Mouse (Mus musculus): ENCODE data around the gene Tdrd3. TPM values are rescaled to one million over a fixed set of nuclear protein-coding genes. Genes with fewer than 3 reads are reported as not detected.

Tdrd3 gene
- total RNA-seq (2015) (32.2 and 46.0 TPM in 2 replicates), total RNA-seq (2017) (29.6 and 38.5 TPM in 2 replicates)

DNA sequence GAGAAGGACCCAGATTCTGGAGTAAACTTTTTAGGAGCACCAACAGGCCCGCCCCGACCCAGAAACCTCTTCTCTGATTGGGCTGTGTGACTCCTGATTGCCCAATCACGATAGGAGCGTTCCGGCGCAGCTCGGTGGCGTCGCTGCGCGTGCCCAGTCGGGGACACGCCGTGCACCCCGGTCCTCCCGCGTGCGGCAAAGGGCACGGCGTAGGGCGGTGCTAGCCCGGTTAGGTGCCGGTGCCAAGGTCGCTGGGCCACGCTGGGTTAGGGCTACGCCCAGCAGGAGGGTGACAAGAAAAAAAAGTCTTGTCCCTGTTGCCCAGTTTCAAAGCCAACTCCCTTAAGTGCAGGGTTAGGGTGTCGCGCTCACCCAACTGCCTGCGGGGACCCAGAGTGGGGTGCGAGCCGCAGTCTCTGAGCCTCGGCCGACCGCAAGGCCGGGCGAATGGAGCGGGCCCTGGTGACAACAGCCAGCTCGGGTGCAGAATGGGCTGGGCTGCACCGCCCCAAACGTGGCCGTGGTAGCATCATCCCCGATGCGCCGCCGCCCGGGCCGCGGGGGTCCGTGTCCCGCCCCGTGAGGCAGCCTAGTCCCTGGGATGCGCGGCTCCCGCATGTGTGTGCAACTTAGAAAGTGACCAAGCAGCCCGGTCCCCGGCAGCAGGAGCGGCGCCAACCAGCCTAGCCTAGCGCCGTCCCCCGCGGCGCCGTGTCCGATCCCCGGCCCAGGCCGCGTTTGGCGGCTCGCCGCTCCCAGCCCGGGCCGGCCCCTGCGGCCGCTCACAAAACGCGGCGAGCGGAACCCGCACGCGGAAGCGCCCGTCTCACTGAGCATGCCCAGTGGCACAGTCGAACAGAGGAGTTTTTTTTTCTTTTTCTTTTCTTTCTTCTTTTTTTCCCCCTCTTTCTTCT, at the start of gene Tdrd3:
Tdrd3 (plus strand) TSS at position 832 of the 914 bp plus-strand sequence.
- ATAC-seq (replicated peaks; ENCODE audit: poor library complexity) = peak; percentile 81

DNA sequence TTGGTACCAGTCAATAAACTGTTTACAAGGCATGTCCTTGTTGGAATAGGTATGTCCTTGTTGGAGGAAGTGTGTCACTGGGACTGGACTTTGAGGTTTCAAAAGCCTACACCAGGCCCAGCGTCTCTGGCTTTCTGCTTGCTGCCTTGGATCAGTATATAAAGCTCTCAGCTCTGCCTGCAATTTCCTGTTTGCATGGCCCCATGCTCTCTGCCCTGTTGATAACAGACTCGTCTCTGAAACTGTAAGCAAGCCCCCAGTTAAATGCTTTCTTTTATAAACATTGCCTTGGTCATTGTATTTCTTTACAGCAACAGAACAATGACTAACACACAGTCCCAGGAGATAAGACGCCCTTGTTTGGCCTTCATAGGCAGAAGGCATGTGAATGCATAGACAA, 49.3 kb upstream of the Tdrd3 start:
- no peak for ATAC-seq (replicated peaks; ENCODE audit: poor library complexity)

DNA sequence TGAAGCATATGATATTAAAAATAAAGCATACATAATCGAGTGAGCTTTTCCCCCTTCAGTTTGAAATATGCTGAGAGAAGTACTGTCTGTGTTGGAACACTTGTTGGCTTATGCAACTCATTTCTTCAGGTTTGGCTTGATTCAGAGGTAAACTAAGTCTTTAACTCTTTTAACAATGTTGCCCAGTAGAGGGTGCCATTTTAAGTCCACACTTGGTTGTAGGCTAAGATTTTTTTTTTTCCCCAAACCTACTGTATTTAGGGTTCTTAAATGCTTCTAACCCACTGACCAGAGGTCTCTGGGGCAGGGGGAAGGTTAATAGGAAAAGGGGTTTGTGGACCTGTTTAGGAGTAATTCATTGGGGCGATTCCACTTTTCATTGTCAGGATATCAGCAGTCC, 33.4 kb upstream of the Tdrd3 start:
- peak; percentile 34; the same call in 1 of the 2 replicates for ATAC-seq (replicated peaks; ENCODE audit: poor library complexity)

DNA sequence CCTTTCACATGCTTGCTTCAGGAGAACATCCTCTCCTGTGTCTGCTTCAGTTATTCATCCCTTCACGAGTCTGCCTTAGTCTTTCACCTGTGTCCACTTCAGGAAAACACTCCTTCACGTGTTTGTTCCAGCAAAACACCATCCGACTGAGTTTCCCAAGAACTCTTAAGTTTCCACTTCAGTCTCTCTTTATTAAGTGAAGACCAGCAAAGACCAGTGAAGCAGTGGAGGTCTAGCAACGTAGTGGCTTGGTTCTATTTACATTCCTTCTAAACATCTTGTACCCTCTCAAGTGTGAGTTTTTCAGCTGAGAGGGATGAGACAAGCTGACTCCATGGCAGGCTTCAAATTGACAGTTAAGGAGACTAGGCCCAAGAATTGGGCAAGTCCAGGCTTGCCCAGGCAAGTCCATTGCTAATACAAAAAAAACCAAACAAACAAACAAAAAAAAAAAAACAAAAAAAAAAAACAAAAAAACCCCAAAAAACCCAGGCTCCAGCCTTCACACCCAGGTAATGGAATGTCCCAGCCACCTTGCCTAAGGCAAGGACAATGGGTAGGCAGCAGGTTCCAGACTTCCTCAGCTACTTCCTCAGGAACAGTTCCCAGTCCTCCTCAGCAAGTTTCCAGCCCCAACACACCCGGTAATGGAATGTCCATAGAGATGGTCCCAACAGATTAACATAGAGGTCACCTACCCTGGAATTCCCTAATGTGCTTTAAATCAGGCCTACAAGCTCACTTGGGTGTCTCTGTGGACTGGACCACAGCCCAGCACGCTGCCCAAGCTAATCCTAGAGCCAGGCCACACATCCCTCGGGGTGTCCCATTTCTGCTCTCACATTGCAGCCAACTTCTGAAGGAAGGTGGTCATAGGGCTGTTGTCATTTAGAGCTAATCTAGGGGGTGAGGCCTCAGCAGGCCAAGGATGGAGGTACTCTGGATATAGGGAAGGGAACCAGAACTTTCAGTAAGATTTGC, 31.9 kb upstream of the Tdrd3 start:
- no peak for ATAC-seq (replicated peaks; ENCODE audit: poor library complexity)

DNA sequence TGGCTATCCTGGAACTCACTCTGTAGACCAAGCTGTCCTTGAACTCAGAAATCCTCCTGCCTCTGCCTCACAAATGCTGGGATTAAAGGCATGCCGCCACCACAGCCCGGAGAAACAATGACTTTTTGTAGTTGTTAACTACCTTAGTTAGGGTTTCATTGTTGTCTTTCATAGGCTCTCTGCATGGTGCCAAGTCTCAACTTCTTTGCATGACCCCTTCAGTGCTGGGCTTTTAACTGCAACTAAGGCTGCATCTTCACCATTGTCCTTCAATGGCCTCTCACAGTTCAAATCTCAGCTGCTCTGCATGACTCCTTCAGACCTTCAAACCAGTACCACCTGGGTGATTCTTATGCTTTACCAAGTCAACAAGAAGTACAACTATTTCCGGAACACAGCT, 23.3 kb upstream of the Tdrd3 start:
- no peak for ATAC-seq (replicated peaks; ENCODE audit: poor library complexity)

DNA sequence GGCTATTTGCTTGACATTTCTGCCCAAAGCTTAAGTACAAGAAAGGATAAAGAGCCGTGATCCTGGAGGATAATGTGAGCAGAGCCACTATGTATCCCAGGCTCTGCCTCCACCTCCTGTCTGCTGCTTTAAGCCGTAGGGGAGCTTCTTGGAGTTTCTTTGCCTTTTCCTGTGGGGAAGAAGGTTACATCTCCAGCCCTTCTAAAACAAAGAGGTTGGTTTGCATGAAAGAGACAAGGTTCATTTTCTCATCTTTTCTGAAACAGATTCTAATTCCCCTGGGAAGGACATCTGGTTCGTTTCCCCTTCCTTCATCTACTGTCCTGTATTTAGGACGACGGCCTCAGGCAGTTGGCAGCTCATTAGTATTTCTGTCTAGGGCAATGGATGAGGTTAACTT, 19.8 kb upstream of the Tdrd3 start:
- no peak for ATAC-seq (replicated peaks; ENCODE audit: poor library complexity)

DNA sequence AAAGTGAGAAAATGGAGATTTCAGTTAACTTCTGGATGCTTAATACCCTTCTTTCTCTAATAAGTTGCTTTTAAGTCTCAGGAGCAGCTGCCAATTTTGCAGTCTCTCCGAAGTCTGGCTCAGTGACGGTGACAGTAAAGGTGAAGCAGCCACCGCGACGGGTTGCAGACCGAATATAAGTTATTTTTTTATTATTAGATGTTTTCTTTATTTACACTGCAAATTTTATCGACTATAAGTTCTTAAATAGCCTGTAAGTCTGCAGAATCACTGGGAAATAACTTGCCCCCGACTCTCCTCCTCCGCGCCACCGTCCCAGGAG, 992 bp upstream of the Tdrd3 start:
- no peak for ATAC-seq (replicated peaks; ENCODE audit: poor library complexity)

DNA sequence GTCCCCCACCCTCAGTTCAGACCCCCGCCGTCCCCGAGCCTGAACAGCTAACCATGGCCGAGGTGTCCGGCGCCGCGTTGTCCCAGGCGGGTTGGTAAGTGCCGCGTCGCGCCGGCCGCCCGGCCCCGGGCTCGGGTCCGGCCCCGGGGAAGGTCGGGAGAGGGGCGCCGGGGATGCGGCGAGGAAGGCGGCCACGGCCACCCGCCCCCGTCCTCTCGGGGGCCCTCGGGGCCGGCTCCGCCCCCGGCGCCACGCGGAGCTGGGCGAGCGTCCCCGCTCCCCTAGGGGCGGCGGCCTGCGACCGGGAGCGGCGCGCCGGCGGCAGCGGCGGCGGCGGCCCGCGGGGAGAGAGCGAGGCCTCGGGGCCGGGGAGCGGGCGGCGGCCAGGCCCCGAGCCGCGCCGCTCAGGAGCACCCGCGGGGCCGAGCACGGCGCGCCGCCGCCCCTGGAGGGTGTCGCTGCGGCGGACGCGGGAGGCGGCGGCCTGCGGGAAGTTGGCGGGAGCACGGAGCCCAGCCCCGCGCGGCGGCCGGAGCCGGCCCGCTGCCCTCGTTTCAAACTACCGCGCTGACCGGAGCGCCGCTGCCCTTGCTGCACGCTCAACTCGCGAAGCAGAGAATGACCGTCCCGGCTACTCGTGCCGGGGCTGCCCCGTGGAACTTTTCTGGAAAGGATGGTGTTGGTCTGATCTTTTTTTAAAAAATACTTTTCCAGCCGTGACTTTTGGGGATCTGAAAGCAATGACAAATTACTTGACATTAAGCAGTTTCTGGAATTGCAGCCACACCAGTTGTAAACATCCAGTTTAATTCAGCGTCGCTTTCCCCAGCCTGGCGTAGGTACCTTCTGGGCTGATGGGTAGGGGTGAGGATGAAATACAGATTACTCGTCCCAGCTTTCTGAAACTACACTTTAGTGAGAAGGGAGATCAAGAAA, 584 bp downstream of the Tdrd3 start:
- peak; percentile 11 for ATAC-seq (replicated peaks; ENCODE audit: poor library complexity)

DNA sequence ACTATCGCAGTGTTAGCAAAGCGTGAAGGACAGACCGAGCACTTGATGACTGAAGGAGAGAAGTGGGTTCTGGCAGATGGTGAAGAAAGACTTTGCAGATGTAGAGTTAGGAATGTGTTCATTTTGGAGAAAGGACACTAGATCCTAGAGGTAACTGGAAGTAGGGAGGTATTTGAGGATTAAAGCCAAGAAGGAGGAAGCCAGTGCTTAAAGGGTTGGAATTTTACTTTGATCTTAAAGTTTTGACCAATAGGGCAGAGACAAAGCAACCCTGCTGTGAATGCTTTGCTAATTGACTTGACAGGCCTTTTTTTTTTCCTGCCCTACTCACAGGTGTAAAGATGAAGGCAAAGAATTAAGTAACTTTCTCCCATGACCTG, 1.2 kb downstream of the Tdrd3 start:
- no peak; the same call in 1 of the 2 replicates for ATAC-seq (replicated peaks; ENCODE audit: poor library complexity)

DNA sequence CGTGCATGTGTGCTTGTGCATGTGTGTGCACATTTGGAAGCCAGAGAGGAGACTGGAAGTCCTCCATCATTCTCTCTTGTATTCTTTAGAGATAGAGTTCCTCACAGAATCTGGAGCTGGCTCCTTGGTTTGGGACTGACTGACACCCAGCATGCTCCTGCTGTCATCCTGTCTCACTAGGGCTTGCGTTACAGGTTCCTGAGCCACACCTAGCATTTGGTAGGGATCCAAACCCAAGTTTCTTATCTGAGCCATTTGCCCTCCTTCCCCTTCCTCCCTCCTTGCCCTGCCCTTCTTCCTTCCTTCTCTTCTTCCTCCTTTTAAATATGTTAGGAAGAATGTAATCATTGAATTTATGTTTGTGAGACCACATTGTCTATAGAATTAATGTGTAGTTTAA, 3.3 kb downstream of the Tdrd3 start:
- ATAC-seq (replicated peaks; ENCODE audit: poor library complexity) = peak; percentile 15

DNA sequence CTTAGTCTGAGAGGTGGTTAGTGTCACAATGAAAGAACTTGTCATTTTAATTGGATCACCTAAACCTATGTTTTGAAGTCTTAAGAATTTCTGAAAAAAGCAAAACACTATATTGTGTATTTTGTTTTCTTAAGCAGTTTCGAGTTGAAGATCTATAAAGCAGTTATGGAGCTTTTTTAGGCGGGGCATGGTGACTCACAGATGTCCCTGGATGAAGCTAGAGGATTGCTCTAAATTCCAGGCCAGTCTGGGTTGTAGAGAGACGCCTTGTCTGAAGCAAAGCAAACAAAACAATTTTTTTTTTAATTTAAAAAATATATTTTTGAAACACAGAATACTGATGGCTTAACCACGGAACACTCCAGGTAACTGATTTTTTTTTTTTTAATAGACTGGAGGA, 4.1 kb downstream of the Tdrd3 start:
- no peak for ATAC-seq (replicated peaks; ENCODE audit: poor library complexity)

DNA sequence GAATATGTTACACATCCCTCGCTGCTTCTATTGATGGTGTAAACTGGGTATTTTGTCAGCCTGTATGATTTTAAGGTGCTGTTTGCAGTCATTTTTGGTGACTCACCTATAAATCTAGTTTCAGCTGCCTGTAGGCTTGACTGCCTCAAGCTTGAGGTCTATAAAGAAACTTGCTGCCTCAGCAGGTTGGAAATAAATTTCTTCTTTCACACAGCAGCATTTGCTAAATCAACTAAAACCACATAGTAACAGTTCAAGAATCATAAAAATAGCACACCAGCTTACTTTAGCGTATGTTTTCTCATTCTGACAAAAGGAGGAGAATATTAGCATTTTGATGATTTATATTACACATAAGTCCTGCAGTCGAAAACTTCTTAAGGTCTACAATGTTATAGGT, 6.0 kb downstream of the Tdrd3 start:
- no peak for ATAC-seq (replicated peaks; ENCODE audit: poor library complexity)

DNA sequence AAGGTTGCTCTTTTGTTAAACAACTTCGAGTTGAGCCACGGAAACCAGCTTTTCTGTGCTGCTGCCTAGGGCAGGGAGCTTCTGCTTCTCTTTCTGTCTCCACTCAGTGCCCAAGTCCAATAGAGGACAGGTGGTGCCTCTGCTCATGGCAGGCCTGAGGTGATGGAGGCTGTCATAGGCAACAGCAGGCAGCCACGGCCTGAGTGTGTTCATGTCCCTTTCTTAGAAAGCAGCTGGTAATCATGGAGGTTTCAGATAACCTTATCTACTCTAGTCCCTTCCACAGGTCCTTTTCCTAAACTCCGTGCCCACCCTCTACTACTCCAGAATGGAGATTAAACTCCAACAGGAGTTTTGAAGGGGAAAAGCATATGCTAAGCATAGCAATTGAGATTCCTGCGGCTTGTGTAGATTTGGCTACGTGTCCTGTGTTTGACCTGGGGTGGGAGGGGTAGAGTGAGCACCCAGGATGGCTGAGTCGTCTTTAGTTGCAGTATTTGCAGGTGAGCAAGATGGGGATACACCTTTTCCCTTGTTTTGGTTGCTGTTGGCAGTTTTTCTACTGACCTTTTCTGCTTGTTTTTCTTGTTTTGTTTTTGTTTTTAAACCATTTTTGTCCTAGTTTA, 10.0 kb downstream of the Tdrd3 start:
- ATAC-seq (replicated peaks; ENCODE audit: poor library complexity) = peak; percentile 60

DNA sequence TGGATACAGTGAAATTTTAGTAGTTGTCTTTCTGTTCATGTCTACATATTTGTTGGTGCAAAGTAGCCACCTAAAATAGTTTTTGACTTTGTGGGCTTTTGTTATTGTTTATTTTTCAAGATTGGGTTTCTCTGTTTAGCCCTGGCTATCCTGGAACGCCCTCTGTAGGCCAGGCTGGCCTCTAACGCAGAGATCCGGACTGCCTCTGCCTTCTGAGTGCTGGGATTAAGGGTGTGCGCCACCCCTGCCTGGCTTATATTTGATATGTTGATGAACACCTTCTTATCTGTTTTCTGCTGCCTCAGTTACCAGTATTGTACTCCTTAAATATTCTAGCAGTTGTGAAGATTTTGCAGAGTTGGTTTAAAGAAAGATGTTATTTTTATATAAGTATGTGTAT, 10.6 kb downstream of the Tdrd3 start:
- 0 out of 2 replicates have a peak, but pooled peaks have one; percentile 19 for ATAC-seq (replicated peaks; ENCODE audit: poor library complexity)

DNA sequence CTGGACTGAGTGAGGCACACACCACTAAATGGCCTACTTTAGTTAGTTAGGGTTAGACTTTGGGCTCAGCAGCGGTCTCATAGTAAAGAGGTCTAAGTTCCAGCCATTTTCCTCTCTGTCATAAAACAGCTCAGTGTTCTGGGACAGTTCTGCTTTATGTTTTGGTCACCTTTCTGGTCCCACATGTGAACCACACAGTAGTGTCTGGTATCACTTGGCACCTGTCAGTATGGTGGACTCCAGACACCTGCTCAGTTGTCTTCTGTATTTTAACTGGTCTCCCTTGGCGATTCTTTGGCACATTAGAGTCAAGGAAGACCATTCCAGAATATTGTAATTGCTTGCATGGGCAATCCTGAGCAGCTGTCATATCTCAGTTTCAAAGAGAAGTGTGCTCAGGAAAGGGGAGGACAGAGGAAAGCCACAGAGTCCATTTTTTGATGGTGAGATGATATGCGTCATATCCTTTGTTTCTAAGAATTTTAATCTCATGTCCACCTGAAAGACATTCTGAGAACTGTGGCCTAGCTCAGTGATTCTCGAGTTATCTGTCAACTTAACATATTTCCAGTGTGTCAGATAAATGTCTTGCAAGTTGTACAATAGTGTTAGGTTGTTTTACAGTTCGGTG, 11.3 kb downstream of the Tdrd3 start:
- ATAC-seq (replicated peaks; ENCODE audit: poor library complexity) = peak; percentile 53

DNA sequence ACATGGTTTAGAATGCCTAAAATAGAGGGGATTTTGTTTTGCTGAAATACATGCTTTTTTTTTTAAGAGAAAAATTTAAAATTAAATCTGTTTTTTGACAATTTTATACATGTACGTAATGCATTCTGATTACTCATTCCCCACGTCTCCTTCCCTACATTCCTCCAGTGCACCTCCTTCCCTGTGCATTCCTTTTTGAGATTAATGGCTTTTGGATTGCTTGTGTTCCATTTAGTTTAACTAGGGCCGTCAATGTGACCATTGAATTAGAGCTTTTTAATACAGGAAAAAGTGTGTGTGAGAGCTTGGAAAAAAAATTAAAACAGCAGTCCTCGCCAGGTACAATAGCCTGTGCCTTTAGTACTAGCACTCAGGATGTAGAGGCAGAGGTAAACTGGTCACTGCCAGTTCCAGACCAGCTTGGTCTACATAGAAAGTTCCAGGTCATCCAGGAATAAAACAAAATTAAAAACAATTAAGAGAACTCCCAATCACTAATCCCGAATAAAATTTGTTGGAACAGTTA, 17.0 kb downstream of the Tdrd3 start:
- no peak for ATAC-seq (replicated peaks; ENCODE audit: poor library complexity)

DNA sequence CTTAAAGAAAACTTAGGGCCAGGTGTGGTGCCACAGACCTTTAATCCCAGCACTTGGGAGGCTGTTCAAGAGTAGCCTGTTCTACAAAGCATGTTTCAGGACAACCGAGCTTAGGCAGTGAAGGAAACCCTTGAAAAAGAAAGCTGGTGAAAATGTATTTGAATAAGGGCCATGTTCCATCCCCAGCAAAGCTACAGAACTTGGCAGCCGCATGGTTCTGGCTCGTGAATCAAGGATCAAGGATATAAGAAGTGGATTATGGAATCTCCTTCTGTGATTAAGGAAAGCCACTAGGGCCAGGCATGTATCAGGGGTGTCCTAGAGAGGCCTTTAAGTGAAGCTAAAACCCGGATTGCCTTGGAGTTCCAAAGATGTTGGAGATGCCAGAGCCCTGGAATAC, 18.9 kb downstream of the Tdrd3 start:
- ATAC-seq (replicated peaks; ENCODE audit: poor library complexity) = no peak

DNA sequence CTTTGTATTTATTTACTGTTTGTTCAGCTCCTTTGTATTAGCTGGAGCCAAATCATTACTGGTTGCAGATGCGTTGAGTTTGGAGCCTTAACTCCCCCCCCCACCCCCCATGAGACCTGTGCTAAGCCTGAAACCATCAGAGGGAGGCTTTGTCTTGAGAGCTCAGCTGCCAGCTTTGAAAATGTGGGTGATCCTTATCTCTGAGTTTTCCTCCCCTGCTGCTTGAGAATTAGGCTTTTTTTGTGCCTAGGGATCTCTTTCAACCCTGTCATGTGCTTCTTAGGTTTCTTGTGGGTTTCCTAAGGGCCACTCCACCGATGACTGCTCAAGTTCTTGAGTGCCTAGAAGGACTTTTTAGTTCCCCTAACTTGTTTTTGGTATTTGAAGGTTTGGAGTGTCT, 23.3 kb downstream of the Tdrd3 start:
- peak; percentile 68 for ATAC-seq (replicated peaks; ENCODE audit: poor library complexity)

DNA sequence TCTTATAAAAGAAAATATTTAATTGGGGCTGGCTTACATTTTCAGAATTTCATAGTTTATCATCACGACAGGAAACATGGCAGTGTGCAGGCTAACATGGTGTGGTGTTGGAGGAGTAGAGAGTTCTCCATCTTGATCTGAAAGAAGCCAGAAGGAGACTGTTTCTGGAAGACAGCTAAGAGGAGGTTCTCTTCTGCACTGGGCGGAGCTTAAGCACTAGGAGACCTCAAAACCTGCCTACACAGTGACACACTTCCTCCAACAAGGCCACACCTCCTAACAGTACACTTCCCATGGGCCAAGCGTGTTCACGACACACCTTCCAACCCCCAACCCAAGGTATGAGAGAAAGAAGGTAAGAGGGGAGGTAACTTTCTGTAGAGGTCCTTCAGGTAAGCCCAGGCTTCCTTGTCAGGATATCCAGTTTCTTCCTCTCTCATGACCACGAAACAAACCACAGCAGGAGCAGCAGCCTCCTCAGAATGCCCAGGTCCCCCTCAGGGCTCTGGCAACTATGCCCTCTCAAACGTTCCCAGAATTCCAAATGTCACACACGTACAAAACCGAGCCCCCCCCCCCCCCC, 30.0 kb downstream of the Tdrd3 start:
- ATAC-seq (replicated peaks; ENCODE audit: poor library complexity) = peak; percentile 82

Data from megakaryocyte progenitor cell, adult 5-6 weeks (primary cell).